Comparison of ENCODE assay signal across 8 mouse cellular contexts in genomic region chr17:22818199-22818595, GRCm38 (mm10). TPM values are rescaled to one million over a fixed set of nuclear protein-coding genes. Genes with fewer than 3 reads are reported as not detected.
DNase-seq lines count a peak whose midpoint lies in the region; ATAC-seq and TF ChIP-seq lines count a peak whose summit lies in the region.

No protein-coding gene starts in this region.

- WGBS in heart, embryonic 13.5 days, result 74% methylated on average over 3 of the region's 3 CpGs
- WGBS in hindbrain, embryonic 15.5 days, result 59% methylated on average over 3 of the region's 3 CpGs
- WGBS in midbrain, embryonic 13.5 days, result 69% methylated on average over 3 of the region's 3 CpGs
- WGBS in cerebellum, adult 2 months, result 61% methylated on average over 3 of the region's 3 CpGs

- peak overlapping the region; percentile 67 for H3K4me2 ChIP-seq in heart, embryonic 13.5 days
- H3K4me2 ChIP-seq in hindbrain, embryonic 15.5 days, result peak overlapping the region; percentile 55
- H3K4me2 ChIP-seq in midbrain, embryonic 13.5 days (replicated peaks), result peak overlapping the region; percentile 52

- no peak for TF ChIP-seq CTCF in brain, embryonic 14.5 days (IDR thresholded peaks at IDR 0.05; ENCODE audit: borderline replicate concordance, extremely low read depth, insufficient read depth, insufficient read length)
- no peak for TF ChIP-seq CTCF in cerebellum, adult 2 months (IDR thresholded peaks at IDR 0.05; ENCODE audit: borderline replicate concordance, insufficient read depth, low read depth, low read length)

- H3K4me3 ChIP-seq in heart, embryonic 13.5 days, result peak overlapping the region; percentile 80
- peak overlapping the region; percentile 92 for H3K4me3 ChIP-seq in hindbrain, embryonic 15.5 days
- H3K4me3 ChIP-seq in midbrain, embryonic 13.5 days (replicated peaks), result peak overlapping the region; percentile 73
- H3K4me3 ChIP-seq in cerebellum, adult 2 months (replicated peaks; ENCODE audit: insufficient read depth, low read depth, low read length), result no peak overlapping the region

- H3K36me3 ChIP-seq in heart, embryonic 13.5 days, result peaks cover 14% of the 10 kb centered on the region
- H3K36me3 ChIP-seq in hindbrain, embryonic 15.5 days, result peaks cover 13% of the 10 kb centered on the region
- H3K36me3 ChIP-seq in midbrain, embryonic 13.5 days, result peaks cover 16% of the 10 kb centered on the region

- TF ChIP-seq POLR2A in brain, embryonic 14.5 days (IDR thresholded peaks at IDR 0.05; ENCODE audit: borderline replicate concordance, extremely low read depth, insufficient read depth, insufficient read length, poor library complexity, severe bottlenecking), result no peak
- TF ChIP-seq POLR2A in cerebellum, adult 2 months (IDR thresholded peaks at IDR 0.05; ENCODE audit: borderline replicate concordance, insufficient read depth, low read length), result no peak

- H3K9ac ChIP-seq in heart, embryonic 13.5 days, result peak overlapping the region; percentile 92
- peak overlapping the region; percentile 53; the same call in 1 of the 2 replicates for H3K9ac ChIP-seq in hindbrain, embryonic 15.5 days
- peak overlapping the region; percentile 82 for H3K9ac ChIP-seq in midbrain, embryonic 13.5 days (replicated peaks)

- DNase-seq in heart, adult 9 months (ENCODE audit: low spot score in 2 of 2), result no peak
- DNase-seq in brain, embryonic 14.5 days (ENCODE audit: low read depth), result peak; percentile 5
- DNase-seq in cerebellum, postnatal 25 days, result no peak
- no peak for DNase-seq in cerebellum, adult 2 months

- H3K27me3 ChIP-seq in heart, embryonic 13.5 days (replicated peaks), result no peaks in the 10 kb centered on the region
- no peaks in the 10 kb centered on the region for H3K27me3 ChIP-seq in hindbrain, embryonic 15.5 days
- no peaks in the 10 kb centered on the region for H3K27me3 ChIP-seq in midbrain, embryonic 13.5 days
- H3K27me3 ChIP-seq in cerebellum, adult 2 months (ENCODE audit: control insufficient read depth, insufficient read depth, low read length), result no peaks in the 10 kb centered on the region

- no peak for ATAC-seq in heart, embryonic 13.5 days (ENCODE audit: extremely low read depth, insufficient number of reproducible peaks, low FRiP score, low TSS enrichment)
- ATAC-seq in hindbrain, embryonic 15.5 days (ENCODE audit: low FRiP score, low read depth), result peak; percentile 40; the same call in 1 of the 2 replicates
- 0 out of 2 replicates have a peak, but pooled peaks have one; percentile 57 for ATAC-seq in midbrain, embryonic 13.5 days
- ATAC-seq in cerebellum, adult (ENCODE audit: insufficient number of reproducible peaks, low FRiP score, low TSS enrichment), result no peak

- H3K9me3 ChIP-seq in heart, embryonic 13.5 days, result no peaks in the 10 kb centered on the region
- no peaks in the 10 kb centered on the region for H3K9me3 ChIP-seq in hindbrain, embryonic 15.5 days
- no peaks in the 10 kb centered on the region for H3K9me3 ChIP-seq in midbrain, embryonic 13.5 days

- no peak overlapping the region for H3K27ac ChIP-seq in heart, embryonic 13.5 days (replicated peaks)
- H3K27ac ChIP-seq in hindbrain, embryonic 15.5 days (replicated peaks), result peak overlapping the region; percentile 97
- H3K27ac ChIP-seq in midbrain, embryonic 13.5 days, result peak overlapping the region; percentile 97
- H3K27ac ChIP-seq in cerebellum, adult 2 months (ENCODE audit: insufficient read depth, low read length), result no peak overlapping the region

- 0 out of 2 replicates have a peak, but pooled peaks cover 5% of the 10 kb centered on the region for H3K4me1 ChIP-seq in heart, embryonic 13.5 days
- H3K4me1 ChIP-seq in hindbrain, embryonic 15.5 days (replicated peaks), result peaks cover 13% of the 10 kb centered on the region
- peaks cover 14% of the 10 kb centered on the region for H3K4me1 ChIP-seq in midbrain, embryonic 13.5 days (replicated peaks)
- no peaks in the 10 kb centered on the region for H3K4me1 ChIP-seq in cerebellum, adult 2 months (ENCODE audit: control insufficient read depth, insufficient read depth, low read length)

RNA-seq across cellular contexts. Expression of gene Zfp945, which starts 48.7 kb away (rescaled TPM):
- 13.4 and 14.2 TPM in 2 replicates for polyA plus RNA-seq in heart, embryonic 13.5 days (2015; fragmentation: Nextera tagmentation; extraction: Ambion mirVana)
- 11.0 and 11.3 TPM in 2 replicates for polyA plus RNA-seq in brain, embryonic 14.5 days (2012; rRNA removed)
- 18.3 and 19.9 TPM in 2 replicates for polyA plus RNA-seq in hindbrain, embryonic 15.5 days (2015; fragmentation: Nextera tagmentation; extraction: Ambion mirVana)
- 23.7 and 26.5 TPM in 2 replicates for polyA plus RNA-seq in midbrain, embryonic 13.5 days (2015; fragmentation: Nextera tagmentation; extraction: Ambion mirVana)
- 3.7 and 3.8 TPM in 2 replicates for polyA plus RNA-seq in cerebellum, adult 2 months (2012; rRNA removed)

Comparison
In these comparisons a context has a peak if more than half of its experiments do, and no peak if none do; other contexts are left out.
1. ATAC-seq: peak in hindbrain, embryonic 15.5 days (single experiment) and midbrain, embryonic 13.5 days (single experiment); none in heart, embryonic 13.5 days (single experiment) and cerebellum, adult (single experiment).
2. H3K27ac ChIP-seq: peak in hindbrain, embryonic 15.5 days (single experiment) and midbrain, embryonic 13.5 days (single experiment); none in heart, embryonic 13.5 days (single experiment) and cerebellum, adult 2 months (single experiment).
3. Peak in every context shown above with its lines, with median percentiles within 50 percentile points of each other: H3K4me2 ChIP-seq and H3K9ac ChIP-seq.